Mouse (Mus musculus) brain, embryonic 18.5 days (tissue): ENCODE data around the gene Helz.

Source experiments
- DNase-seq: peaks from one replicate; pipeline ENCODE4 v3.0.0-alpha.2; 2012; ENCODE audit warnings: low read depth, low spot score

Gene Helz

GRCm38 (mm10) chr11:107724603-107725002, 176.9 kb downstream of the Helz start:
- DNase-seq = no peak

GRCm38 (mm10) chr11:107728073-107728863, 180.5 kb downstream of the Helz start:
- DNase-seq = no peak

GRCm38 (mm10) chr11:107729141-107729540, 181.4 kb downstream of the Helz start:
- no peak for DNase-seq

- no peak for DNase-seq
Observed at GRCm38 (mm10) chr11:107730940-107731339, 183.2 kb downstream of the Helz start.

- no peak for DNase-seq
Observed at GRCm38 (mm10) chr11:107731498-107731897, 183.8 kb downstream of the Helz start.

GRCm38 (mm10) chr11:107734133-107734532, 186.4 kb downstream of the Helz start:
- no peak for DNase-seq

GRCm38 (mm10) chr11:107737886-107738285, 190.2 kb downstream of the Helz start:
- no peak for DNase-seq

GRCm38 (mm10) chr11:107738418-107739099, 190.8 kb downstream of the Helz start:
- no peak for DNase-seq

GRCm38 (mm10) chr11:107743100-107743499, 195.4 kb downstream of the Helz start:
- DNase-seq = no peak
